8 mouse cellular contexts compared by ENCODE assay signal in the genomic region with DNA sequence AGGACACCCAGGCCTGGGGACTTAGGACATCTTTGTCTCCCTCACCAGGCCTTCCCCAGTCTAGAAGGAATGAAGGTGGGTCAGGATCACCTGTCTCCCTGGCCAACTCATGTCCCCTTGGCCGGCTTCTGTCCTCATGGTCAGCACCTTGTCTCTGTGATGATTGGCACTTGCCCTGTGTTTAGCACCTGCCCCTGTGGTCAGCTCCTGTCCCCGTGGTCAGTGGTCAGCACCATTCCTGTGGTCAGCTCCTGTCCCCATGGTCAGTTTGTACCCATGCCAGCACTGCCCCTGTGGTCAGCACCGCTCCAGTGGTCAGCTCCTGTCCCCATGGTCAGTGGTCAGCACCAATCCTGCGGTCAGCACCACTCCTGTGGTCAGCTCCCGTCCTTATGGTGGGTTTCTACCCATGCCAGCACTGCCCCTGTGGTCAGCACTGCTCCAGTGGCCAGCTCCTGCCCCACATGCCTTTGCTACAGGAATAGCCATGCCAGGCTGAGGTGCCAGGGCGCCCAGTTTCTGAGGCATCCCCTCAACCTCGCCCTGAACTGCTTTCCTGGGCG. TPM values are rescaled to one million over a fixed set of nuclear protein-coding genes. Genes with fewer than 3 reads are reported as not detected.
DNase-seq lines count a peak whose midpoint lies in the region; ATAC-seq and TF ChIP-seq lines count a peak whose summit lies in the region.

No protein-coding gene starts in this region.

- peak; percentile 9 for DNase-seq in layer of hippocampus, adult 11-12 months (ENCODE audit: low spot score)
- no peak for DNase-seq in layer of hippocampus, adult 18-20 months (ENCODE audit: low spot score in 2 of 2)
- DNase-seq in NIH3T3 (ENCODE audit: low read depth) = peak; percentile 59
- peak; percentile 87 for DNase-seq in embryo, embryonic 10.5 days (ENCODE audit: low spot score)
- peak; percentile 91 for DNase-seq in kidney, postnatal 0 days (ENCODE audit: low spot score)
- peak; percentile 62 for DNase-seq in ovary, postnatal 36 days (ENCODE audit: low spot score)
- no peak for DNase-seq in thymus, postnatal 14 days

- H3K27me3 ChIP-seq in kidney, postnatal 0 days (ENCODE audit: insufficient read depth, low read length) = no peaks in the 10 kb centered on the region

- peak; percentile 34; the same call in 1 of the 2 replicates for TF ChIP-seq CTCF in kidney, postnatal 0 days (IDR thresholded peaks at IDR 0.05; ENCODE audit: low read depth)

- H3K9ac ChIP-seq in kidney, postnatal 0 days (ENCODE audit: low read depth, low read length) = no peak overlapping the region

- ATAC-seq in kidney, postnatal 0 days (replicated peaks; ENCODE audit: low FRiP score, low read depth) = peak; percentile 95
- no peak for ATAC-seq in inflammation-experienced regulatory T-cells, adult 6 months

- no peak overlapping the region for H3K4me2 ChIP-seq in kidney, postnatal 0 days (ENCODE audit: low read length)

- no peak overlapping the region for H3K4me3 ChIP-seq in kidney, postnatal 0 days (replicated peaks; ENCODE audit: low read depth, low read length)

- no peaks in the 10 kb centered on the region for H3K9me3 ChIP-seq in kidney, postnatal 0 days (replicated peaks; ENCODE audit: low read length)

- no peaks in the 10 kb centered on the region for H3K36me3 ChIP-seq in kidney, postnatal 0 days (ENCODE audit: insufficient read depth, low read length)

- no peak overlapping the region for H3K27ac ChIP-seq in kidney, postnatal 0 days

- 54% methylated on average over 8 of the region's 8 CpGs for WGBS in kidney, postnatal 0 days

- no peaks in the 10 kb centered on the region for H3K4me1 ChIP-seq in kidney, postnatal 0 days (replicated peaks; ENCODE audit: insufficient read depth, low read length)

RNA-seq across cellular contexts. Expression of a gene that starts 45.6 kb away (rescaled TPM):
- total RNA-seq in layer of hippocampus, adult 18-20 months (2021) = not detected
- 0.74 and 0.84 TPM in 2 replicates for polyA plus RNA-seq in kidney, postnatal 0 days (2015; fragmentation: Nextera tagmentation; extraction: Ambion mirVana)
- polyA plus RNA-seq in inflammation-experienced regulatory T-cells, adult 6 months (2017; shearing (Covaris generic)) = 1 to 10 TPM in 2 of 3 experiments, under 1 TPM in 1; 0.79 to 3.3 (median 1.5) TPM

Comparison
In these comparisons a context has a peak if more than half of its experiments do, and no peak if none do; other contexts are left out.
1. DNase-seq: peak in layer of hippocampus, adult 11-12 months (single experiment), NIH3T3 (single experiment), embryo, embryonic 10.5 days (single experiment), kidney, postnatal 0 days (single experiment) and ovary, postnatal 36 days (single experiment); none in layer of hippocampus, adult 18-20 months (0 of 2) and thymus, postnatal 14 days (single experiment).